Comparison of ENCODE assay signal across 28 mouse cellular contexts in genomic region chr1:87698010-87698409, GRCm38 (mm10). TPM values are rescaled to one million over a fixed set of nuclear protein-coding genes. Genes with fewer than 3 reads are reported as not detected.
DNase-seq lines count a peak whose midpoint lies in the region; ATAC-seq lines count a peak whose summit lies in the region.
"Had no signal": no experiment of that assay in that cellular context is flagged by ENCODE, and none has a peak within 500 bp of the region (broad histone marks: within the 10 kb centered on the region; RNA-seq: fewer than 3 reads in every experiment).

No protein-coding gene starts in this region.

- peak; percentile 58 for ATAC-seq in heart, embryonic 12.5 days (ENCODE audit: insufficient number of reproducible peaks, low FRiP score)
- ATAC-seq: forebrain, embryonic 15.5 days; hindbrain, embryonic 16.5 days had no signal

- DNase-seq in heart, adult 8-10 months (ENCODE audit: low spot score) = peak; percentile 2
- DNase-seq in heart, adult 11 months = no peak
- DNase-seq in lung, postnatal 10 days = peak; percentile 27
- no peak for DNase-seq in lung, postnatal 4 days
- DNase-seq in heart, postnatal 4 days = peak; percentile 24
- DNase-seq in frontal cortex, postnatal 10 days (ENCODE audit: low spot score in 2 of 2) = no peak
- DNase-seq: adrenal gland, postnatal 14 days; cerebellum, adult 11-12 months; cerebellum, adult 9-11 months; gastrocnemius, adult 2 months; gastrocnemius, postnatal 36 days; kidney, adult 18-20 months; kidney, postnatal 36 days; right cerebral cortex, postnatal 4 days; thymus, adult 18-20 months; thymus, postnatal 25 days had no signal

- H3K9ac ChIP-seq in heart, embryonic 12.5 days = no peak overlapping the region
- H3K9ac ChIP-seq: embryonic facial prominence, embryonic 13.5 days; forebrain, embryonic 15.5 days; kidney, embryonic 15.5 days; limb, embryonic 12.5 days; neural tube, embryonic 13.5 days had no signal

- 41% methylated on average over 6 of the region's 6 CpGs for WGBS in heart, embryonic 12.5 days

- H3K4me3 ChIP-seq in heart, embryonic 12.5 days = no peak overlapping the region
- H3K4me3 ChIP-seq: embryonic facial prominence, embryonic 13.5 days; forebrain, embryonic 10.5 days; forebrain, embryonic 15.5 days; gastrocnemius, adult 2 months; kidney, embryonic 15.5 days; layer of hippocampus, adult 2 months; left cerebral cortex, adult 2 months; limb, embryonic 12.5 days; neural tube, embryonic 13.5 days had no signal

- peaks cover 14% of the 10 kb centered on the region for H3K4me1 ChIP-seq in heart, embryonic 12.5 days (replicated peaks)
- H3K4me1 ChIP-seq: embryonic facial prominence, embryonic 13.5 days; forebrain, embryonic 10.5 days; forebrain, embryonic 15.5 days; kidney, embryonic 15.5 days; limb, embryonic 12.5 days; neural tube, embryonic 13.5 days had no signal

- H3K27me3 ChIP-seq in heart, embryonic 12.5 days (replicated peaks) = peaks cover 10% of the 10 kb centered on the region; the same call in 1 of the 2 replicates
- H3K27me3 ChIP-seq: embryonic facial prominence, embryonic 13.5 days; forebrain, embryonic 15.5 days; kidney, embryonic 15.5 days; limb, embryonic 12.5 days; neural tube, embryonic 13.5 days had no signal

- H3K27ac ChIP-seq in heart, embryonic 12.5 days (ENCODE audit: poor library complexity, severe bottlenecking) = no peak overlapping the region
- H3K27ac ChIP-seq: embryonic facial prominence, embryonic 13.5 days; forebrain, embryonic 10.5 days; forebrain, embryonic 15.5 days; gastrocnemius, adult 2 months; kidney, embryonic 15.5 days; layer of hippocampus, adult 2 months; left cerebral cortex, adult 2 months; limb, embryonic 12.5 days; neural tube, embryonic 13.5 days; stomach, postnatal 0 days had no signal

- peaks cover 3% of the 10 kb centered on the region; the same call in 1 of the 2 replicates for H3K36me3 ChIP-seq in heart, embryonic 12.5 days
- H3K36me3 ChIP-seq: embryonic facial prominence, embryonic 13.5 days; forebrain, embryonic 10.5 days; forebrain, embryonic 15.5 days; kidney, embryonic 15.5 days; limb, embryonic 12.5 days; neural tube, embryonic 13.5 days had no signal

- no peaks in the 10 kb centered on the region for H3K9me3 ChIP-seq in heart, embryonic 12.5 days (replicated peaks)
- H3K9me3 ChIP-seq: embryonic facial prominence, embryonic 13.5 days; forebrain, embryonic 10.5 days; forebrain, embryonic 15.5 days; kidney, embryonic 15.5 days; limb, embryonic 12.5 days; neural tube, embryonic 13.5 days had no signal

- no peak overlapping the region for H3K4me2 ChIP-seq in heart, embryonic 12.5 days
- H3K4me2 ChIP-seq: embryonic facial prominence, embryonic 13.5 days; forebrain, embryonic 15.5 days; kidney, embryonic 15.5 days; limb, embryonic 12.5 days; midbrain, embryonic 11.5 days; neural tube, embryonic 13.5 days had no signal

RNA-seq across cellular contexts. Expression of gene Atg16l1, which starts 57.7 kb away (rescaled TPM):
- 10 to 100 TPM; 24.6 to 29.5 (median 28.9) TPM for total RNA-seq in heart, adult 8-10 months (2022)
- 29.8 and 30.5 TPM in 2 replicates for polyA plus RNA-seq in heart, embryonic 12.5 days (2016; fragmentation: Nextera tagmentation; extraction: Ambion mirVana)
- 10 to 100 TPM; 26.7 to 28.7 TPM for total RNA-seq in heart, postnatal 4 days (2021)

Comparison
In these comparisons a context has a peak if more than half of its experiments do, and no peak if none do; other contexts are left out.
1. DNase-seq: peak in heart, adult 8-10 months (single experiment), lung, postnatal 10 days (single experiment) and heart, postnatal 4 days (single experiment); none in heart, adult 11 months (single experiment), lung, postnatal 4 days (0 of 2) and frontal cortex, postnatal 10 days (0 of 2).